Mouse (Mus musculus): Measurements from ENCODE around the gene Lama1.

Lama1 gene

GRCm38 (mm10) chr17:67696694-67697386 is at the start of gene Lama1:
Lama1 (plus strand) TSS chr17:67697259.
- no peak for DNase-seq (ENCODE audit: low read depth, low spot score)

GRCm38 (mm10) chr17:67651506-67651905 is 45.6 kb upstream of the Lama1 start:
- DNase-seq (ENCODE audit: low read depth, low spot score): no peak

- no peak for DNase-seq (ENCODE audit: low read depth, low spot score)
These were observed 32.8 kb upstream of the Lama1 start for GRCm38 (mm10) chr17:67664299-67664698.

- no peak for DNase-seq (ENCODE audit: low read depth, low spot score)
These were observed 30.1 kb upstream of the Lama1 start for GRCm38 (mm10) chr17:67666981-67667380.

GRCm38 (mm10) chr17:67667981-67668380 is 29.1 kb upstream of the Lama1 start:
- no peak for DNase-seq (ENCODE audit: low read depth, low spot score)

- DNase-seq (ENCODE audit: low read depth, low spot score): no peak
These were observed 18.5 kb upstream of the Lama1 start for GRCm38 (mm10) chr17:67678576-67678975.

GRCm38 (mm10) chr17:67681084-67681483 is 16.0 kb upstream of the Lama1 start:
- DNase-seq (ENCODE audit: low read depth, low spot score): no peak

GRCm38 (mm10) chr17:67685022-67685743 is 11.9 kb upstream of the Lama1 start:
- no peak for DNase-seq (ENCODE audit: low read depth, low spot score)

GRCm38 (mm10) chr17:67687505-67687904 is 9.6 kb upstream of the Lama1 start:
- no peak for DNase-seq (ENCODE audit: low read depth, low spot score)

- no peak for DNase-seq (ENCODE audit: low read depth, low spot score)
These were observed 6.4 kb upstream of the Lama1 start for GRCm38 (mm10) chr17:67690689-67691088.

- DNase-seq (ENCODE audit: low read depth, low spot score): no peak
These were observed 4.4 kb upstream of the Lama1 start for GRCm38 (mm10) chr17:67692651-67693050.

- no peak for DNase-seq (ENCODE audit: low read depth, low spot score)
These were observed 3.2 kb upstream of the Lama1 start for GRCm38 (mm10) chr17:67693861-67694260.

GRCm38 (mm10) chr17:67697461-67697891 is 417 bp downstream of the Lama1 start:
- DNase-seq (ENCODE audit: low read depth, low spot score): no peak

- no peak for DNase-seq (ENCODE audit: low read depth, low spot score)
These were observed 1.2 kb downstream of the Lama1 start for GRCm38 (mm10) chr17:67698301-67698700.

- DNase-seq (ENCODE audit: low read depth, low spot score): no peak
These were observed 4.7 kb downstream of the Lama1 start for GRCm38 (mm10) chr17:67701761-67702160.

- DNase-seq (ENCODE audit: low read depth, low spot score): no peak
These were observed 5.9 kb downstream of the Lama1 start for GRCm38 (mm10) chr17:67702941-67703340.

GRCm38 (mm10) chr17:67705035-67705769 is 8.1 kb downstream of the Lama1 start:
- DNase-seq (ENCODE audit: low read depth, low spot score): no peak

- DNase-seq (ENCODE audit: low read depth, low spot score): no peak
These were observed 9.3 kb downstream of the Lama1 start for GRCm38 (mm10) chr17:67706372-67706771.

GRCm38 (mm10) chr17:67707793-67708364 is 10.8 kb downstream of the Lama1 start:
- DNase-seq (ENCODE audit: low read depth, low spot score): no peak

- no peak for DNase-seq (ENCODE audit: low read depth, low spot score)
These were observed 13.3 kb downstream of the Lama1 start for GRCm38 (mm10) chr17:67710377-67710781.

GRCm38 (mm10) chr17:67711361-67711760 is 14.3 kb downstream of the Lama1 start:
- no peak for DNase-seq (ENCODE audit: low read depth, low spot score)

- DNase-seq (ENCODE audit: low read depth, low spot score): no peak
These were observed 15.9 kb downstream of the Lama1 start for GRCm38 (mm10) chr17:67712929-67713328.

Measured in CD4-positive helper T cell, adult 2 months (primary cell).